Mouse (Mus musculus) 3134 (cell line): ENCODE measurements around the gene Ctbs.

ENCODE experiments used
- DNase-seq: peaks from one replicate; pipeline ENCODE4 v3.0.0-alpha.2; 2011; ENCODE audit warnings: low spot score; ENCODE audit not compliant: insufficient read length; ENCODE audit errors: extremely low read depth

The Ctbs gene

DNA sequence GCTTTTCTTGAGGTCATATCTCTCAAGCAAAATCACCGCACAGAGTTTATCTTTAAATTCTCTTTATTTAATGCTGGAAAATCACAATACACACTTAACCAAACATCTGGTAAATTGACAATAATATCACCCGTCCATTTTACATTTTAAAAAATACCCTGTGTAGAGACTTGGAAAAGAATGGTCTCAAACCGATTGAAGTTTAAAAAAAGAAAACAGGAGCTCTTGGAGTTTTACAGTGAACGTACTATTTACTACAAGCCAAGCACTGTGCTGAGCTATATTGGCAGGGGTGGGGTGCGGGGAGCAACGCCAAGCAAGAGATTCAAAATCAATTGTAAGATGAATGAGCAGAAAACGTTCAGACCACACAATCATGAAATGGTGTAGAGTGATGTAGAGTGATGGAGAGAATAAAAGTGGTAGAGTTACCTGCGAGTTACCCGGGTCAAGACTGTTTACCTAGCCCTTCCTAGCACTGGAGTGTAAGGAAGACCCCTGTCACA is at the start of gene Ctbs:
Gene Ctbs, plus strand, starts transcription at position 51 of the 506 bp plus-strand sequence.
- DNase-seq, result no peak

DNA sequence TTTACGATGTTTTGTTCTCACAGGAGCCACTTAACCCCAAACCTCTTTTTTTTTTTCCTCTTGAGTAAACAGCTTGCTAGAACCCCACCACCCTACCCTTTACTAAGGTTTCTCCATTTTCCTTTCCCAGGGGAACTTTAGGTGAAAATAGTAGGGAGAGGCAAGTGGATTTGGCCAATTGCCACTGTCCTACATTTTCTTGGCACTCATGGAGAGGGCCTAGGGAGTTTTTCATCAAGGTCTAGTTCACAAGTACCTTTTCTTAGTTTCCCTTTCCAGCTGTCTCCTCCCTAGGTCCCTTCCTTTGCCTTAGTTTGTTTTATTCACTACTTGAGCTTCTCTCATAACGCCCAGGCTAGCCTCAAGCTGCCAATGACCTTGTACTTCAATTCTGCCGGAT is 45.8 kb upstream of the Ctbs start:
- DNase-seq, result no peak

DNA sequence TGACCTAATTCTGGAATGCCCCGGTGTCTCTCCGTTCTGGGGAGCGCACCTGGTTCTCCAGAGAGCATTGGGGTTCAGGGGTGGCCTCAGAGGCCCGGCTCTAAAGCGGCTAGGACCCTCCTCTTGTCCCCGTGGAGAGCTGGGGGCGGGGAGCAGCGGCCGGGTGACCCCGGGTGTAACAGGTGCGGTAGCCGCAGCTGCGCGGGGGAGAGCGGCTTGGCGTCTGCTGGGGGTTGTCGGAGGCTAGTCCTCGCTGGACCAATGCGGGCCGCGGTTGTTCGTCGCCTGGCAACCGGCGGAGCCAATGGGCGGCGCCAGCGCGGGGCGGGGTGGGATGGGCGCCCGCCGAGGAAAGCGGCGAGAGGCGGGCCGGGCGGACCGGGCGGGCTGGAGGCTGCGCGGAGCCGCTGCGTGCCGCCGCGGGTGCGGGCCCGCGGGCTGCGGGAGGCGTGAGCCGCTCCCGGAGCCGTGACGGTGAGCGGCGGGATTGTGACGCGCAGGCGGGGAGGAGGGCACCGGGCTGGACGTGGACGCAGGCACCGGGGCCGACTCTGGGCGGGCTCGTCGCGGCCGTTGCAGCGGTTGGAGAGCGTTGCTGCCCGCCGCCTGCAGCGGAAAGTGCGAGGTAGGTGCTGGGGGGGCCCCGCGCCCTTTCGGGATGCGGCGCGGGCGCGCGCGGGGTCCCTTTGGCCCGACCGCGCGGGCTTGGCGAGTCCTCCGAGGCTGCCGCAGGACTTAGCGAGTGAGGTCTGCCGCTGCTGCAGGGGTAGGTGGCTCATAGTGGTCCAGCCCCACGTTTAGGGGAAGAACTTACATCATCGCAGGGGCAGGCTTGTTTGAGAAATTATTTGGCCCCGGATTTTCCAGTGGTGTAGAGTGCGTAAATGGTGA is 45.0 kb upstream of the Ctbs start, which contains the start of gene Ssx2ip:
Gene Ssx2ip, plus strand, starts transcription at position 332 of the 891 bp plus-strand sequence.
- DNase-seq, result peak; percentile 89

DNA sequence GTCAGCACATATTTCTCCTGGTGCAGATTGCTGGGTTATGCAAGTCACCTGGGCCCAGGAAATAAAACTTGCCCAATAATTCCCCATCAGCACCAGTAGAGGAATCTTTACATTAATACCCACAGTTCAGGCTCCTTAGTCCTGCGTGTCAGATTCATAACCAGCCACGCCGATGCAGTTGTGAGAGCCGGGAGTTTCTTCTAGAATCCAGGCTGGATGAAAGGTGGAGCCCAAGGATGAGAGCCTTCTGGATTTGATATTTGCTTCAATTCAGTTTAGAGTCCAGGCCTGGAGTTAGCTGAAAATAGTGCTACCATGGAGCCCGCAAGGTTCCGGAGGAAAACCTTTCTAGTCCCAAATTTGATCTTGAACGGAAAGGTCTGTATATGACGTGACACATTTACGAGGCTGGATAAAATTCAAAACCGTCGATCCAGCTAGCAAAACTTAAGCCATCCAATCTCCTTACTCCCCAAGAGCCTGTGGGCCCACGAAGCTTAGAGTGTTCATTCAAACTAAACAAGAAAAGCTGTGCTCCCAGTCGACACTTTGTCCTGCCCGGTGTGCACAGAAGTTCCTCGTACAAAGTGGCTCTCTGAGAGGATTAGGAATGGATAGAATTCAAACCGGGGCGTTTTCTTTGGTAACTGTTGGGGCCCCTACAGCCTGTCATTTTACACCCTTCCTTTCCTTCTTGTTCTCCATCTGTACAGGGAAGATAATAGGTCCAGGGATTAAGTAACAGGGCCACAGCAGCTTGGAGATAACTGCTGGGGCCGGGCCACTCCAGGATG is 44.2 kb upstream of the Ctbs start:
- no peak for DNase-seq

DNA sequence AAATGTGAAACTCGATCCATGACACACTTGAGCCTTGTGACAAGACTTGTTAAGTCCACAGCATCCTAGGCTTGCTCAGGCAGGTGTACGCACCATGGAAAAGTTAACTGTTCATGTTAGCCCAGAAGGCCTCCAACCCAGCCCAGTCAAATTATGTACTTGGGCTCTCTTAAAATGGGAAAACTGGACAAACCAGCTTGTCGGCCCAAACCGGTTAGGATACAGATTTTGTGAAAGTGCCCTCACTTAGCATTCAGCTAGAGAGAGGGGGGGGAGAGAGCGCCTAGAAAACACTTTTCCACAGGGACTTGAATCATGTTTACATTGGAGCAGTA is 43.6 kb upstream of the Ctbs start:
- no peak for DNase-seq

DNA sequence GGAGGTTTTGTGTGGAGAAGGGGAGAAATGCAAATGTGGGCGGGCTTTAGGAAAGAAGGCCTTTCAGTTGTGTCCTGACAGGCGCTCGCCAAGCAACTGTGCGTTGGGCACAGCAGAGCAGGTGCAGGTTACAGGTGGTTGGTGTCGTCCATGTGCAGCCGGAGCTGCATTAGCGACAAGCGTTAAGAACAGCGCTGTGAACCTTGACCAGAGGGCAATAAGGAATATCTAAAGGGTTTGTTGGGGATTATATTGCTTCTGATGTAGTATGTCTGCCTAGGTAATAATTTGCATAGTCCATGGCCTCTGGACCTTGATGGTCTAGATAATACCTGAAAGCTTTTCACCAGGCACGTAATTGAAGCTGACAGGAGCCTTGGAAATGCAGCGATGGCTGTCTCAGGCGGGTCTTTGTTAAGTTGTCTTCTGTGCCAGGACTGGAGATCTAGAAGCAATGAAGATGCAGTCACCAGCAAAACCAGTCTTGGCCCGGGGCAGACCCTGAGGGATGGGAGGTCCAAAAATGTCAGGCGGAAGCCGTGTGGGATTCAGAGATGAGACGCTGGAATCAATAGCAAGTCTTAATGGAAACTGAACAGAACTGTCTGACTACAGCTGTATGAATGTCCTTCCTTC is 42.4 kb upstream of the Ctbs start:
- DNase-seq, result no peak

DNA sequence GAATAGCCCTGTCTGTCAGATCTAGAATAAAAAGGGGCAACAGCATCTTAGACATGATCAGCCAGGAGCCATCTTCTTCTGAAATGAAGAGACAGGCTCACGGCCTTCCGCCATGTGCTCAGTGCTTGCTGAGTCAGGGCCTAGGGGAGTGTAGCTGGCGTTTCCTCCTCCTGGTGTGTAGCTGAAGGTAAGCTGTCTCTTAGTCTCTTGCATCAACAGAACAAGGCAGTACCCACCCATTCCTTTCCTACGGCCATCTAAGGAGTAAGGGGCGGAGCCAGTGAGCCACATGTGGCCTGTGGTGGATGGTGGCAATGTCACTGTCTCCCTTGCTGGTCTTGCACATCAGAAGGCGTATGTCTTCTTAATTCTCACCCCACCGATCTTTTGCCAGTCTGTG is 39.5 kb upstream of the Ctbs start:
- DNase-seq, result no peak

DNA sequence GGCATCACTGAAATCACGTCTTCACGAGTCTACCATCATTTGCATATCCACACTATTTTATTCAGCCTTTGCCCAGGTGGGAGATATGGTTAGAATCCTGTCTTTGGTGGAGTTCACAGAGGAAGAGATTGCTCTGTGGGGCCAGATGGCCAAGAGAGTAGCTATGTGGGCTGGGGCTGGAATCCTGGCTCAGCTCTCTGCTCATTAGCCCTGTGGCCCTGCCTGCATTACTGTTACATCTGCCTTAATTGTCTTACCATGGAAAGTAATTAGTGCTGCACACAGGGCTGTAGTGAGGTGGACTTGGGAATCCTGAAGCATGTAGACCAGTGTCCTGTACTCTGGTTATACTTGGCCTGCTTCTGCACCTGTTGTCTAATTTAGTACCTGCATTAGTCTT is 37.6 kb upstream of the Ctbs start:
- no peak for DNase-seq

DNA sequence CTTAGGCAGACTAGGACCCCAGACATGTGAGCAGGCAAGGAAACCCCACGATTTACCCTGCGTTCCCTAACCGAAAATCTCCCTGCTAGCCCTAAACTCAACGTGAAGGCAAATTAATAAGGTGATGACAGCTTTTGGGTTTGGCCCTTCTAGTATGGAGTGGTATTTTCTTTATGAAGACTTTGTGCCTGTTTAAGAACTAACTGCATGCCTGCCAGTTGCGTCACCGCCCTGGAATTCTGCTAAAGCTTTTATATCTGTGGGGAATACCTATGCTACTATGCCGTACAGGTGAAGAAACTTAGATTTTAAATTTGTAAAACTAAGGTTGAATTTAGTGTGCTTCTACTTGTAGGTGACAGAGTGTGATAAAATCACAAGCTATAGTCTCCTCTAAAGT is 37.1 kb upstream of the Ctbs start:
- DNase-seq, result no peak

DNA sequence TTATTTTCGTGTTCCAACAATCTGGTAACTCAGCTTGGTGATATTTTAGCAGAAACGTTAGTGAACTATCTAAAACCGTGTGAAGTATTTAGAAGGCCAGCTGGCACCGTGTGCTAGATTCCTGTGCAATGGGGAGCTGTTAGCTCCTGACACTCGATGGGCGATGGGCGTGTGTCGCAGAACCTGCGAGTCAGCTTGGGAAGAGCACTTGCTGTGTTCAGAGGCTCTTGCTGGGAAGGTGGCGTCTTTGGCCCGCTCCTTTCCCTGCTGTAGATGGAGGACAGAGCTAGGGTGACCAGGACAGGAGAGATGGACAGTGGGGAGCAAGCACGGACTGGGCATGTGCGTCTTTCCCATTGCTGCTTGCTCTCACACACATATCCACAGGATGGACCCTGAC is 36.6 kb upstream of the Ctbs start:
- DNase-seq, result no peak

DNA sequence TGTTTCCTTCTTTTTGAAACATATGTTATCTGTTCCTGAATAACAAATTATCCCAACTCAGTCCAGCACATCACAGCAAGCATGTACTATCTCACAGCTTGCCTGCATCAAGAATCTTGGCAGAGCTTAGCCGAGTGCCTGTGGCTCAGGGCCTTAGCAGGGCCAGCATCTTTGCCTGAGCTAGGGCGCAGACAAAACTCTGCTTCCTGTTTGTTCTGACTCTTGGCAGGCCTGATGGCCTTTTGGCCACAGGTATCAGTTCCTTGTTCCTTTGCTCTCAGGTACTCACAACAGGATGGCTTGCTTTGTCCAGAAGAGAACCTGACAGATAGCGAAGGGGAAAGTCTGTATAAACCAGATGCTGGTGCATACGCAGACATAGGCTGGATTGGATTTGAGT is 35.6 kb upstream of the Ctbs start:
- DNase-seq, result no peak

DNA sequence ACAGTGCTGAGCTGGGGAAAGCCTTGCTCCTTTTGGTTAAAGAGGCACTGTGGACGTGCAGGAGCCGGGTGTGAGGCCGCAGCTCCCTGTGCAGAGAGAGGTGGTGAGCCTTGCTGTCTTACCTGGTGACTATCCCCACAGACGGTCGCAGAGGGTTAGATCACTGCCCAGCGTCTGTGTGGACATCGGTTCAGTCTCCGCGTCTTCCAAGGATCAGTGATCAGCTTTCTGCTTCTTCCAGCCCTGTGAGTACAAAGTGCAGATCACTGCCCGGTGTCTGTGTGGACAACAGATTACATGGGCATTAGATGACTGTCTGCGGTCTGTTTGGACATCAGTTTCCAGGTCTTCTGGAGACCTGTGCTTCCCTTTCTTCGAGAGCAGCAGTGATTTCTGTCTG is 35.0 kb upstream of the Ctbs start:
- DNase-seq, result no peak

DNA sequence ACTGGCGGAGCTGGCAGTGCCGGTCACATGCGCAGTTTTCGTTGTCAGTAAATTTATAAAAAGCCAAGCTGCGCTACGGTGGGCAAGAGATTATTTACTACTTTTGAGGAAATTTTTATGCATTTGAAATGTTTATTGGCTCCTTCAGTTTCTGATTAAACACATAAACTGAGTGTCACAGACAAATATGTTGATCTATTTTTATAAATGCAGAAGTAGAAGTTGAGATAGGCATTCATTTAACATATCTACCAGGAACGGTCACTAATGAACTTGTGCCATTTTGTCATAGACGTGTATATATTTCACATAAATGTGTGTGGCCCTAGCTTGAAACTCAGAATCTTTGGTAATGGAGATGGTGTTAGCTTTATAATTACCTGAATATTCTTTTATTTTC is 31.7 kb upstream of the Ctbs start:
- DNase-seq, result no peak

DNA sequence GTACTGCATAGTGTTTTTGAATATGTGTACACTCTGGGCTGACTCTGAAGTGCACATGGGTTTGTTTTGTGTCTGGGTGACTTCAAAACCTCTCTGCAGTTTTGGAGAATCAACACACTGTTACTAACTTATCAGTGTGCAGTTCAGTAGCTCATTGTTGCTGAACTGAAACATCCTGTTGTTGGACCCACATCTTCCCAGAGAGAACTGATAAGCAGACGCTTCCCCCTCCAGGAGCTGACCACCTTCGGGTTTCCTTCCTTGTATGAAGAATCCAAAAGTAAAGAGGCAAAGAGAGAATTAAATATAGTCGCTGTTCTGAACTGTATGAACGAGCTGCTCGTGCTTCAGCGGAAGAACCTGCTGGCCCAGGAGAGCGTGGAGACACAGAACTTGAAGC is 30.7 kb upstream of the Ctbs start:
- no peak for DNase-seq

DNA sequence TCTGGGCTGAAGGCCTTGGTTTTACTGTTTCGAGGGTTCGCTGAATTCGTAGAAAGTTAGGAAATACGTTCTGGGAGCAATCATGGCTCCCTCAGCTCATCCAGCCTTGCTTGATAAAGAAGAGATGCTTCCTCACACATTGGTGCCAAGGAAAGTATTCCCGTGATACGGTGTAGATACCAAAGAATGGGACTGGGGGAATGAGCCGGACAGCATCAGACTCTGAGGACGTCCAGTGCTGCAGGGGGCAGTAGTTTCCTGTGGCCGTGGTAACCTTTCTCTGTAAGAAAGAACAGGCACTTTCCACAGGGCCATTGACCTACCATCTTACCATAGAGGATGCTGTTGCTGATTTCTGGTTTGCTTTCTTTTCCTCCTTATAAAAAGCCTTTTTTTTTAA is 30.1 kb upstream of the Ctbs start:
- no peak for DNase-seq

DNA sequence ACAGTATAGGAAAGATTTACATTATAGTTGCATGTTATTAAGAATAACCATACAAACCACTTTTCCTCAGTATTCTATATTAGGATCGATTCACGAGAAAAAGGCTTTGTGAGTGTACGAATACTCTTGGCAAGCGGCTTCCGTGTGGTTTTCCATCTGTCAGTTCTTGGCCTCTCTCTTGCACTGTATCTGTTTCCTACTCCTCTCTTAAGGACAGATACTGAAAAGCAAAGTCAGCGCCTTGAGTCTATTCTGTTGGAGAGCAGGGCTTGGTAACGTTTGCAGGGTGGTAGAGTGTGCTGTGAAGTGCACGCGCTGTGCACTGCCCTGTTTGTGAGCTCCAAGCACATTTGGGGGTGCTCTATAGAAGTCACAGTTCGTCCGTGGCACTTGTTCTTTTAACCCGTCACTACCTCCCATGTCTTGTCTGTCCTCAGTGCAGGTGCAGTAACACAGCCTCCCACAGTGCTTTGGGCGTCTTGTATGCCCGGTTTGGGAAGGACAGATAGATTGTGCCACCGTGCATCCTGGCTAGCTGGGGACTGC is 29.5 kb upstream of the Ctbs start:
- DNase-seq, result no peak

DNA sequence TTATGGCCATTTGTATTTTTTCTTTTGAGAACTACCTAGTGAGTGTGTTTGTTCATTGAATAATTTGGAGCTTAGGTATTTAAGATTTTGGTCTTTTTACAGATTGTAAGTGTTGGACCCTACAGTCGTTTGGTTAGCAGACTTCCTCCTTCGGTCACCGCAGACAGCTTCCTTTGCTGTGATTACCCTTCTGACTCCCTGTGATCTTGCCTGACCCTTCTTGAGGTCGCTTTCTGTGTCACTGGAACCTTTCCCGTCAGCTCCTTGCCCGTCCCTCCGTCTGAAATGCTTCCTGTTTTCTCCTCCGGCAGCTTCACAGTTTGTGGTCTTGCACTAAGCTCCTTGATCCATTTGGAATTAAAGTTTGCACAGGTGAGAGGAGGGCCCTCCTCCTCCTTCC is 27.8 kb upstream of the Ctbs start:
- DNase-seq, result no peak

DNA sequence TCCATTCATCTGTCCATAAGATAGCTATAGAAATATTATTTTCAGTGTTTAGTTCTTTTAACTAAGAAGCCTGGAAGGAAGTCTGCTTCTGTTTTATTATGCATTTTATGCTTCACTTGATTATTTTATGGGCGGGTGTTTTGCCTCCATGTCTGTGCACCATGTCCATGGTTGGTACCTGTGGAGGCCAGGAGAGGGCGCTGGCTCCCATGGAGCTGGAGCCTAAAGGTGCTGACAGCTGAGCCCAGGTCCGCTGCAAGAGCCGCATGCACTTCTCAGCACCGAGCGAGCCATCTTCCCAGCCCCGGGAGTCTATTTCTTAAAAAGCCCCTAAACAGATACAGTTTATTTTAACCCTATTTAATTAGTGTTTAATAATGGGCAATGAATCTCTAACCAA is 25.9 kb upstream of the Ctbs start:
- no peak for DNase-seq

DNA sequence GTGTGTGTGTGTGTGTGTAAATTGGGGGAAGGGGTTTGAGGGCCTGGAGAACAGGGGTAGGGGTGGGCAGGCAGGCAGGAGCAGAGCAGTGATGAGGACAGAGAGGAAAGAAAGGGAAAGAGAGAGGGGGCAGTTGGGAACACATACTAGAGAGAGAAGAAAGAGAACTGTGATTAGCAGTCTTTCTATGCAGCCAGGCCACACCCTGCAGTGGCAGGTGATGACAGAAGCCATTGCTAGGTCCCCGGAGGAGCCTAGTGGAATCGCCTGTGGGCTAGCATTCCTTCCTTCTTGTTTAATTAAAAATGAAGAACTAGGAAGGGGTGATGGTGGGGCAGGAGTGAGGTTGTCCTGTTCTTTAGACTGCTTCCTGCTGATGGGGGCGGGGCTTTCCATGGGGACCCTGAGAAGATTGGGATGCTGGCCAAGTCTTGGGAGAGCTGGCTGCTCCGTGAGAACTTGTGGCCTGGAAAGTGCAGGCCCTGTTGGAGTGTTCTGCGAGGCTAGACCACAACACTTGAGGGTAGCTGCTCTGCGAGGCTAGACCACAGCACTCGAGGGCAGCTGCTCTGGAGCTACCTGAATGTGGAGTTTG is 25.2 kb upstream of the Ctbs start:
- DNase-seq, result no peak

DNA sequence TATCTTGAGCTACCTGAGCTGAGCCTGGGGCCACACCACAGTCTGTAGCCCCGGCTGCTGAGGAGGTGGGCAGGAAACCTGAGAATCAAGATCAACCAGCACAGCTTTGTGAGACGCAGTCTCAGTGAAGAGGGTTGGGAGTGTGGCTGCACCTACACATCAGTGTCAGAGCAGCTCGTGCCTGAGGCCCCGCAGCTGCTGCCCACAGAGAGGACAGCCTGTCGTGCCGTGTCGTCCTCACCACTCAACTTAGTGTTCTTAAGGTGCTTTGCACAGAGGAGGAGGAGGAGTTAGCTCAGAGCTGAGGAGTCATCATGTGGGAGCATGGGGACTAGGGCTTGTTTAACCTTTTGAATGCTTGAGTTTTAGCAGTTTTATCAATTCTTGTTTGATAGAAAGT is 23.7 kb upstream of the Ctbs start:
- no peak for DNase-seq

DNA sequence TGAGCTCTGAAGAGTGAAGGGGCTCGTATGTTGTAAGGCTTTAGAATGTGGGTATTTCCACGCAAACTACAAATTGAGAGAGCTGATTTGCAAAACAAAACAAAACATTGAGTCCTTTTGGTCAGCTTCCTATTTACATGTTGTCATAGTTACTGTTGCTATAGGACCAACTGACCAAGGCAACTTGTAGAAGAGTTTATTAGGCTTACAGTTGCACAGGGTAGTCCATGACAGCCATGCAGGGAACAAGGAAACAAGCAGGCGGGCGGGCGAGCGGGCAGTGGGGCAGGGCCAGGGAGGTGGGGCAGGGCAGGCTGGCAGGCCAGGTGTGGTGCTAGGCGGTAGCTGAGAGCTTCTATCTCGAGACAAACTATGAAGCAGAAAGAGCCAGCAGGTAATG is 23.1 kb upstream of the Ctbs start:
- no peak for DNase-seq
